In genomic region chr17:14414511-14414910, GRCm38 (mm10) we compare ENCODE assay signal across 17 mouse cellular contexts.
"Had no signal": no experiment of that assay in that cellular context is flagged by ENCODE, and none has a peak within 500 bp of the region (broad histone marks: within the 10 kb centered on the region; RNA-seq: fewer than 3 reads in every experiment).

No protein-coding gene starts in this region.

- ATAC-seq: lung, postnatal 0 days; midbrain, embryonic 13.5 days; midbrain, embryonic 15.5 days had no signal

- H3K9me3 ChIP-seq: lung, embryonic 15.5 days; midbrain, embryonic 13.5 days; midbrain, embryonic 15.5 days; neural tube, embryonic 12.5 days; stomach, embryonic 15.5 days had no signal

- H3K4me3 ChIP-seq: lung, embryonic 15.5 days; megakaryocyte, embryonic 14.5 days; midbrain, embryonic 13.5 days; midbrain, embryonic 15.5 days; neural tube, embryonic 12.5 days; stomach, embryonic 15.5 days had no signal

- DNase-seq: lung, adult 2 months; lung, postnatal 14 days; lung, postnatal 36 days; right cerebral cortex, postnatal 14 days; thymus, adult 2 months; thymus, postnatal 25 days; thymus, postnatal 4 days had no signal

- H3K36me3 ChIP-seq: lung, embryonic 15.5 days; midbrain, embryonic 13.5 days; midbrain, embryonic 15.5 days; neural tube, embryonic 12.5 days; stomach, embryonic 15.5 days had no signal

- H3K27ac ChIP-seq: lung, embryonic 15.5 days; macrophage; midbrain, embryonic 13.5 days; midbrain, embryonic 15.5 days; neural tube, embryonic 12.5 days; stomach, embryonic 15.5 days; stomach, postnatal 0 days had no signal

- H3K4me1 ChIP-seq: lung, embryonic 15.5 days; megakaryocyte, embryonic 14.5 days; midbrain, embryonic 13.5 days; midbrain, embryonic 15.5 days; neural tube, embryonic 12.5 days; stomach, embryonic 15.5 days had no signal

- H3K9ac ChIP-seq: lung, embryonic 15.5 days; midbrain, embryonic 13.5 days; midbrain, embryonic 15.5 days; neural tube, embryonic 12.5 days; stomach, embryonic 15.5 days had no signal

- H3K27me3 ChIP-seq: lung, embryonic 15.5 days; megakaryocyte, embryonic 14.5 days; midbrain, embryonic 13.5 days; midbrain, embryonic 15.5 days; neural tube, embryonic 12.5 days; stomach, embryonic 15.5 days had no signal

- H3K4me2 ChIP-seq: lung, embryonic 15.5 days; midbrain, embryonic 11.5 days; midbrain, embryonic 13.5 days; midbrain, embryonic 15.5 days; neural tube, embryonic 12.5 days; stomach, embryonic 15.5 days had no signal
